Mouse (Mus musculus): ENCODE measurements around the gene Amotl2.

DNA sequence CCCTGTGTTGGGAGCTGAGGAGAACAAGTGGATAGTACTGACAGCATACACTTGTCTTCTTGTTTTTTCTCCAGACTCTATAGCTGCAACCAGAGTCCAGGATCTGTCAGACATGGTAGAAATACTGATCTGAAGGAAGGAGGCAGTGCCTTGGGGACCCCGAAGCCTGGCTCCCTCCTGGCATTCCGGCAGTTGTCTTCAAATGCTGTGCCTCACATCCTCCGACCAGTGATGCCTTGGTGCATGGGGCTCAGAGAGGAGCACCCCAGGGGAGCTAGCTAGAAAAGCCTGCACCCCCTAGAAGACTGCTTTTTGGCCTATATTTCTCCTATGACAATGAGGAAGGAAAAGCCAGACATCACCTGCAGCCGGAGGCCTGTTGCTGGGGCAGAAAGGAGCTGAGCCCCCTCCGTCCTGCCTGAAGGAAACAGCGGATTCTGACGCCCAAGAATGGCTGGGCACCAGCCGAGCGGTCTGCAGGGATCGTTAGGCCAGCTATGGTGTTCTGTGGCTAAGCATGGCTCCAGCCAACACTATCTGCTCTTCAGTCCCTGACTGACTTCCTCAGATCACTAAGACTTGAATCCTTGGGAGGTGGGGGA, 15.2 kb downstream of the Amotl2 start:
- TF ChIP-seq CTCF (IDR thresholded peaks at IDR 0.05; ENCODE audit: borderline replicate concordance, control insufficient read depth, extremely low read depth, insufficient read depth, low read length, poor library complexity) = no peak
- no peak for TF ChIP-seq POLR2A (IDR thresholded peaks at IDR 0.05; ENCODE audit: control insufficient read depth, extremely low read depth, insufficient read depth, low read length, poor library complexity)
